Mouse (Mus musculus) thymus, postnatal 4 days (tissue): ENCODE data around the gene Foxk1.

Source experiments
- DNase-seq: peaks from one replicate; pipeline ENCODE4 v3.0.0; 2021

Gene Foxk1

DNA sequence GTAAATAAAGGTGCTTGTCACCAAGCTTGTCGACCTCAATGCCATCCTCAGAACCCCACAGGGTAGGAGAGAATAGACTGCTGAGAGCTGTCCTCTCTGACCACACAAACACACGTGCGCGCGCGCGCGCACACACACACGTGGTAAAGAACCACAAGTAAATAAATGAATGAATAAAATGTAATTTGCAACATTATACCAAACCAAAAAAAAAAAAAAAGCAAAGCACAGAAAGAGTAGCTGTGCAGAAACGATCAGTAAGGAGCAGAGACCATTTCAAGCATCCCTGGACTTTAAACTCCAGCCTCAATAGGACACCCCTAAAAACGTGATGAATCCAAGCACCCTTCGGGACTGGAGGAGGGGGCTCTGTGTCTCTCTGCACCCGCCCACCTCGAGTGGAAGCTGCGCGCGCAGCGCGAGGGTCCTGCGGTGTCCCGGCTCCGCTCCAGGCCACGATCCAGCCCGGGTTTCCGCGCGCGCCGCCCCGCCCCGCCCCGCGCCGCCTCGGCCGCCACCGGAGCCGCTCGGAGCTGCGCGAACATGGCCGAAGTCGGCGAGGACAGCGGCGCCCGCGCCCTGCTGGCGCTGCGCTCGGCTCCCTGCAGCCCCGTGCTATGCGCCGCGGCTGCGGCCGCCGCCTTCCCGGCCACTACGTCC lies at the start of gene Foxk1:
Gene Foxk1 (plus strand): TSS at position 517 of the 660 bp plus-strand sequence.
- DNase-seq = peak; percentile 99

DNA sequence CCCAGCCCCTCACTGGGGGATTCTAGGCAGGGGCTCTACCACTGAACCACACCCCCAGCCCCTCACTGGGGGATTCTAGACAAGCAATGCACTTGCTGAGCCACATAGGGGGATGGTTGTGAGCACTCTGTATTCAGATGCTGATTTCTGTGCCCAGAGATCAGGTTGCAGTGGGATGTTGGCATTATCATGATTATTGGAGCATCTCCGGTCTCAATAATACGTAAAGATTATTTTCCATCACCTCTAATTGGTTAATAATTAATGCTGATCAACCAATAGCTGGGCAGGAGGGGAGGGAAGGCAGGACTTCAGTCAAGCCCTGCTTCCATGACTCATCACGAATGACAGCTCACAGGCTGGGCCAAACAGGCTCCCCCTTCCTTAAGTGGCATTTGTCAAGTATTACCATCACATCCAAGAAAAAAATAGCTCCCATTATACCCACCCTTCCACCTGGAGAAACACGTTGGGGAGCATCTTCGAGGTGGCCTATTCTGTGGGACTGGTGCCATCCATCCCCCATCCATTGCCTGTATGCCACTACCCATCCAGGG lies 48.9 kb upstream of the Foxk1 start:
- DNase-seq = no peak

DNA sequence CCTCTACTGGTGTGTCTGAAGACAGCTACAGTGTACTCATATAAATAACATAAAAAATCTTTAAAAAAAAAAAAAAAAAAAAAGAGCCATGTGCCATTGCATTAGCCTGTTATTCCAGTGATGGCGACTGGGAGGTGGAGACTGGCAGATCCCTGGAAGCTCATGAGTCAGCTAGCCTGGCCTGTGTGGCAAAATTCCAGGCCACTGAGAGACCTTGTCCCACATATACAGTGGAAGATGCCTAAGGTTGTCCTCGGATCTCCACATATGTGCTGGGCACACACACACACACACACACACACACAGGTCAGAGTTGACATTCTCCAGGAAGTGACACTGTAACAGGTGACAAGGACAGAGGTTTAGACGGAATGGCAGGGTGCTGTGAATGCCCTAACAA lies 46.2 kb upstream of the Foxk1 start:
- no peak for DNase-seq

DNA sequence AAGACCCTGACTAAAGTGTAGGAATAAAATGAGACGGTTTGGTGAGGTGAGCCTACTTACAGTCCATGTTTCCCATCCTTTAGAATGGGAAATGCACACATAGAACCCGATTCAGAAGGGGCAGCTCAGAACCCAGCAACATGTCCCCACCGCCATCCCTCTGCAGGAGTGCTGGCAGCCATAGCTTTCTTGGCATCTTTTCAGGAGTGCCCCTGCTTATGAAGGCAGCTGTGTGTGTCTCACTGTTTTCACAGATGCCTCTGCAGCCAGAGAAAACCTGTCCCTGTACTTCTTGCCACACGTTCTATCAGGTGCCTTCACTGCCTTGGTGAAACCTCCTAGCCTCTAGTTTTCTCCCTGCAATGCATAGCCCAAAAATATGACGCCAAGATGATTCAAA lies 40.1 kb upstream of the Foxk1 start:
- DNase-seq = no peak

DNA sequence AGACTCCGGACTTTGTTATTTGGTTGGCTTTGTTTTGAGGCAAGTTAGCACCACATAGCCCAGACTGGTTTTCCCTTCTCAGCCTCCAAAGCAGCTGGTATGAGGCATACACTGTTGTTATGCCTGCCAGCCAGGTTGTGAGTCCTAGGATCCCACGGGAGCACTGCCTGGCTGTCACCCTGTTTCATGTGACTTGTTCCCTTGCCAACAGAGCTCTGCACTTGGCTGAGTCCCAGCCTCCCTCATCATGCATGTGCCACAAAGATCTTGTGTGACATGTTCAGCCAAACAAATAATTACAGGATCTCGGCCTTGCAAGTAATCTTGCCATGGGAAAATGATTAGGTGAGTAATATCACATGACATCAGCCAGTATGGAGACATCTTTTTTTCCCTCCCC lies 38.4 kb upstream of the Foxk1 start:
- DNase-seq = no peak

DNA sequence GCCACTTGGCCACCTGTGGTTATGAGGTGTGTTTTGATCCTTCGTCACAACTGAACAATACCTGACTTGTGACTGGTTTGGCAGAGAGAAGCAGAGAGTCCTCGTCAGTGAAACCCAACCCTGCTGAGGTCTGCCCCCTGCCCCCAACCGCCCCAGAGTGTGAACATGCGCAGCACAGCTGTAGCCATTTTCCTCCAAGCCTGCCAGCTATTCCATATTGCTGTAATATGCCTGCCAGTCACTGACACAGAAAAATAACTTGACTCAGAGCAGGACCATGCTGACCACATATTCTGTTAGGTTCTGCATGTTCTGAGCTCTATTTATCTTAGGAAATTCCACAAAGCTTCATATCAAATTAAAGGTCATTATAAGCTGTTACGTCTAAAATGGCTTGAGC lies 37.2 kb upstream of the Foxk1 start:
- DNase-seq = no peak

DNA sequence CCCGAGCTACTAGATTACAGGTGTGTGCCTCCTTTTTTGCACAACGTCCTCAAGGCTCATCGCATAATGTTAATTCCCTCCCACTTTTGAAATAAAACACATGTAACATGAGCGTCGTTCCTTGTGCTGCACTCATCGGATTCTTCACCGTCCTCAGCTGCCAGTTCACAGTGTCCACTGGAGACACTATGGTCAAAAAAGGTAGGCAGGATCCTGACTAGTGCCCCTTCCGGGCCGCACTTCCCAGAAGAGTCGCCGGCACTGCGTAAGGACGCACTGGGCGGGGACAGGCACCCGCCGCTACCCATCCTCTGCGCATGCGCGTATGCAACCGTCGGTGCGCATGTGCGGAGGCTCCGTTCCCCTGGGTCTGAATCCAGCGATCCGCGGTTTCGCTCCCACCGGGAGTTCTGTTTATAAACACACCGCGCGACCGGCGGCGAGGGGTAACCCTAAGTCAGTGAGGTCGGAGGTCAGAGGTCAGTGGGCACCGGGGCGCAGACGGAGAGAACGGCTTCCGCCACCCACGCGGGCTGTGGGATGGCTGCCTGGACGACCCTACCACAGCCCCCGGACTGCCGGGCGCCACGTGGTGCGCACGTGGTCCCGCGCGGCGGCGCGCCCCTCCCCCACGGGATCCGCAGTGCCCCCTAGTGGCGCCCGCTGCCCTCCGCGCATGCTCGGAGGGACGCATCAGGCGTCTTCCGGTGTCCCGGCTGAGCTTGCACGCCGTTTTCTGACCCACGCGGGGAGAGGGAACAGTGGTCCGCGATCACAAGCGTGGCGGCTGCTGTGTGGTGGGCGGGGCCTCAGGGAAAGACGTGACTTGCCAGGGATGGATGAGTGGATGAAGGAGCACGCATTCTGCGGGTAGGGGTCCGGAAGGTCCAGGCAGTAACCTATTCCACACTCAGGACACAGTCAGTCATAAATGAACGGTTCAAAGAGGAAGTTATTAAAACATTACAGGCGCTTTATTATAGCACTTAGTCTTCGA lies 33.9 kb upstream of the Foxk1 start:
- peak; percentile 99 for DNase-seq

DNA sequence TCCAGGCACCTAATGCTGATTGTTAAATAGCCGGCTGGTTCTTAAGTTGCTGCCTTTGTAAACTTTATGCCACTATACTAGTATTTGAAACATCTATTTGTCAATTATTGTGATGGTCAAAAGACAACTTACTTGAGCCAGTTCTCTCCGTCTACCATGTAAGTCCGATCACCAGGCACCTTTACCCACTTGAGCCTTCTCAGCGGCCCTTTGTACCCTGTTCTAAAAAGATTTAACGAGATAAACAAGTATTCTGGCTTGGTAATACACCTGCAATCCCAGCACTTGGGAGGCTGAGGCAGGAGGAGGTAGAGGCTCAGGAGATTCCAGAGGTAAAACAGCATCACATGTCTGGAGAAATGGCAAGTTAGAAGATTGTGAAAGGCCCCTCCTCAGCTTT lies 33.2 kb upstream of the Foxk1 start:
- no peak for DNase-seq

DNA sequence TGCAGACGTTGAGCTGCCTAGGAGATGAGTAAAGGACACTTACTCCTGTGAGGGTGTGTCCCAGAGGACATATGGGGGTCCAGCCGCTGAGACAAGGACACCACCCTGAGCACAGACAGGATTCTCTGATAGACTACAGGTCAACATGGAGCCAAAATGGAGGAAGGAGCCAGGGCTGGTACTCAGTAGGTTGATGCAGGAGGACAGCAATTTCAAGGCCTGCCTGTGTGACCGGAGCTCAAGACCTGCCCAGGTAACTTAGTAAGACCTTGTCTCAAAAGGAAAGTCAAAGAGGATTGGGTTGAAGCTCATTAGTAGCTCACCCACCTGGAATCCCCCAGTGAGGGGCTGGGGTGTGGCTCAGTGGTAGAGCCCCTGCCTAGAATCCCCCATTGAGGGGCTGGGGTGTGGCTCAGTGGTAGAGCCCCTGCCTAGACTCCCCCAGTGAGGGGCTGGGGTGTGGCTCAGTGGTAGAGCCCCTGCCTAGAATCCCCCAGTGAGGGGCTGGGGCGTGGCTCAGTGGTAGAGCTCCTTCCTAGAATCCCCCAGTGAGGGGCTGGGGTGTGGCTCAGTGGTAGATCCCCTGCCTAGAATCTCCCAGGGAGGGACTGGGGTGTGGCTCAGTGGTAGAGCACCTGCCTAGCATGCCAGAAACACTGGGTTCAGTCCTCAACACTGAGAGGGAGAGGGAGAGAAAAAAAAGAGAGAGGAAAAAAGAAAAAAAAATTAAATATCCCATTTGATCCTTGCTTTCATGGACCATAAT lies 30.7 kb upstream of the Foxk1 start:
- no peak for DNase-seq

DNA sequence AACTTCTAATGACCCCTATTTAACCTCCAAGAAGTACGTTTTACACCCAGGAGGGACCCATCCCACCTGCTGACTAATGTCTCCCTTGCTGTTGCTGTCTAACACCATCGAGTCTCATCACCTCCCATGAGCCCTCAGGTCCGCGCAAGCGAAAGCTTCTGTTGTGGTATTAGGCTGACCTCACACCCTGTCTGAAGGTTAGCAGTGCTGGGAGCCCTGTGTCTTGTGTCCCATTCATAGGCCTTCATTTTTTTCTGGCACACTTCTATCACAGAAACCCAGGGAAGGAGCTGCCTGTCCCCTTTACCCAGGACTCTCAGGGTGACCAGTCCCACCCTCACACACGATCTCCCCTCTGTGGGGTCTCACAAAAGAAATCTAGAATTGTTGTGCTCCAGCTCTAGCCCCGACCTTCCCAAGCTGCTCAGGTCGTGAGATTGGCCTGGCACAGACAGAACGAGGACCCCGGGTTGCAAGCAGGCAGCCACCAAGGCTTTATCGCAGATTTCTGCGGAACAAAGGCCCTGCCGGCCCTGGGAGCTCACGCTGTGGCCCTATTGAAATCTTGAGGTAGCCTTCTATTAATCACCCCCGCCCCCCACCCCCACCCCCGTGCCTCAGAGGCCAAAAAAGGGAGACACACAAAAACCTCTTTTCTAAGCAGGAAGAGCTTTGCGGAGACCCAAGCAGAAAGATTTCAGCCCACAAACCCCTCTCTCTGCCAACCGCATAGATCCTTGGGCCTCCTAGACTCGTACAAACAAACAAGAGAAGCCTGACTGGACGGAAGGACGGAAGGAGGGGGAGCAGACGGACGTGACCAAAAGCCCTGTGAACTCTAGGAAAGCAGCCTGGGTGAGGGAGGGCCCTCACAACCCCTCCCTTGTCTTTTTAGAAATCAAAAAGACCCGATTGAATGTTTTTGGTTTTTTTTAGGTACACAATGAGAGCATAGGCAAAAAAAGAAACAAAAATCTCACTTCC lies 29.8 kb upstream of the Foxk1 start:
- peak; percentile 28 for DNase-seq

DNA sequence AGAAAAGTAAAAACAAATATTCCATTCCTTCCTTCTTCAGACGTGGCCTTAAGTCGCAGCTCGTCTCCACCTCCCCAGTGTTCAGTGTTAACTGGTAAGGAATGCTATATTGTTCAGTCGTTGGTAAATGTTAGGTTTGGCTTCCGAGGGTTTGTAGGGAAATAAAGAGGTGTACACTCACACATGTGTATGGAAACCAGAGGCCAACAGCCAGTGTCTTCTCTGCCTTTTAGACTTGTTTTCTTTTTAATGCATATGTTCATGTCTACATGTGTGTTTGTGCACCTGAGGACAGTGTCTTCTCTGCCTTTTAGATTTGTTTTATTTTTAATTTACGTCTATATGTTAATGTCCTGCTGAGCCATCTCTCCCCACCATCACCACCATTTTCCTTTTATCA lies 29.1 kb upstream of the Foxk1 start:
- no peak for DNase-seq

DNA sequence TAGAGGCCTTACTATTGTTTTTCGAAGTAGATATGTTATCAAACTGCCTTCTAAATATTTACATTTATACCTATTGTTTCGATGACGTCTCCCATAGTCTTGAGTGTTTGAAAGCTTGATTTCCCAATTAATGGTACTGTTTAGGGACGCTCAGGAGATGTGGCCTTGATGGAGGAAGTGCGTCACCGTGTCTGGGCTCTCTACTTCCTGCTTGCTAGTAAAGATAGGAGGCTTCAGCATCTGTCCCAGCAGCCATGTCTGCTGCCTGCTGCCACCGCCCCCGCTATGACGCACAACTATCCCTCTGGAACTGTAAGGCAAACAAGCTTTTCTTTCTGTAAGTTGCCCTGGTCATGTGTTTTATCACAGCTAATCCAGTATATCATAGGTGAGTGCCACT lies 27.0 kb upstream of the Foxk1 start:
- DNase-seq = no peak

DNA sequence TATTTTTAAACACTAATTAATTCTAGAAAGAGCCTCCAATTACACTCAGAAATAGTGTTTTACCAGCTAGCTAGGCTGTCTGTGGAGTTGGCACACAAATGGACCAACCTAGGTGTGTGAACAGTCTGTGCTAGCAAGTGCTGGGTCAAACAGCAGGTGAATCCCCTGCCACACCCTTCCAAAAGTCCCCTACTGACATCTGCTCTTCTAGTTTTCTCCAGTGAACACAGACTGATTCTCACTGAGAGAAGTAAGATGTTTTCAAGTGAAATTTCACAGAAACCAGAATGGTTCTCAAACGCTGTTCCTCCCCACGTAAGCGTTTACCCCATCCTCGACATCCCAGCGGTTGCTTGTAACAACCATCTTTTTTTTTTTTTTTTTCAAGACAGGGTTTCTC lies 25.7 kb upstream of the Foxk1 start:
- no peak for DNase-seq

DNA sequence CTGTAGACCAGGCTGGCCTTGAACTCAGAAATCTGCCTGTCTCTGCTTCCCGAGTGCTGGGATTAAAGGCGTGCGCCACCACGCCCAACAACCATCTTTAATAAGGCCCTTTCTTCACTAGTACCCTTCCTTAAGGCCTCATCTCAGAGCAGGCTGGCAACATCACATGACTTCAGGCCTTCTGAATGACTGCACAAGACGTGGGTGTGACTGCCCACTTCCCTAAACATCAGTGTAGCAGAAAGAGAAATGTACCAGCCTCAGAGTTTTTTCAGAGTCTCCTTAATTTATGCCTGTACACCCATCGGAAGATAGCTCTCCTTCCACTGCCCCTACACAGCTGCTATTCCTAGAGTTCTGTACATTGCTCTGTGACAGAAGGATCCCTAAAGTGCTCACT lies 25.2 kb upstream of the Foxk1 start:
- DNase-seq = no peak

DNA sequence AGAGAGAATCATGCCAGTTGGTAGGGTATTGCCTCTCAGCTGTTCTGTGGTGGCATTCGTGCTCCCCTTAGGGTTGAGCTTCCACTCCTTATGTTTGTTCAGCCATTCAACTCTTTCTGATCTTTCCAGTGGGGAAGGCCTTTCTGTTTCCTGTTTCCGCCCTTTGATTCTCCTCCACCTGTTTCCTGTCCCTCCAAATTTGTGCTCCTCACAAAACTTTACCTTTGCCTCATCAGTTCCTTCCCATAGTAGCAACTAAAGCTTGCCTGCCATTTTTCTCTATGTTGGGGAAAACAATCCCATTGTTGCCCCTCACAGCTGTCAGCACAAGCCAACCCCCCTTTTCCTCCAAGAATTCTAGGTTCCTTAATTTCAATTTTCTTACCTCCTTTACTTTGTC lies 23.2 kb upstream of the Foxk1 start:
- no peak for DNase-seq

DNA sequence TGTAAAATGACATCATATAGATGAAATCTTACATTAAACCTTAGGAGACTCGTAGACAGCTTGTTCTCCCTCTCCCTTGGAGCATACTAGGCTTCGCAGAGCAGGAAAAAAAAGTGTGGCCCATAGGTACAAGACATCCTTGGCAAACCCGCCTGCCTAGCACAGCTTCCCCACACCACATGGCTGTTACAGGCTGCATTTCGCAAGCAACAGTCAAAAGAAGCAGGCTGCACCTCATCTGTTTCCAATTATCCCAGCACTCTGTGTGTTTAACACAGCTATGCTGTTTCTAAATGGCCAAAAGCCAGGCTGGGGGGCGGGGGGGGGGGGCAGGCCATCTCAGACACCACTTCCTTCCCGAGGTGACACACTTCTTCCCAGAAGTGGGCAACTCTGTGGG lies 20.8 kb upstream of the Foxk1 start:
- DNase-seq = no peak

DNA sequence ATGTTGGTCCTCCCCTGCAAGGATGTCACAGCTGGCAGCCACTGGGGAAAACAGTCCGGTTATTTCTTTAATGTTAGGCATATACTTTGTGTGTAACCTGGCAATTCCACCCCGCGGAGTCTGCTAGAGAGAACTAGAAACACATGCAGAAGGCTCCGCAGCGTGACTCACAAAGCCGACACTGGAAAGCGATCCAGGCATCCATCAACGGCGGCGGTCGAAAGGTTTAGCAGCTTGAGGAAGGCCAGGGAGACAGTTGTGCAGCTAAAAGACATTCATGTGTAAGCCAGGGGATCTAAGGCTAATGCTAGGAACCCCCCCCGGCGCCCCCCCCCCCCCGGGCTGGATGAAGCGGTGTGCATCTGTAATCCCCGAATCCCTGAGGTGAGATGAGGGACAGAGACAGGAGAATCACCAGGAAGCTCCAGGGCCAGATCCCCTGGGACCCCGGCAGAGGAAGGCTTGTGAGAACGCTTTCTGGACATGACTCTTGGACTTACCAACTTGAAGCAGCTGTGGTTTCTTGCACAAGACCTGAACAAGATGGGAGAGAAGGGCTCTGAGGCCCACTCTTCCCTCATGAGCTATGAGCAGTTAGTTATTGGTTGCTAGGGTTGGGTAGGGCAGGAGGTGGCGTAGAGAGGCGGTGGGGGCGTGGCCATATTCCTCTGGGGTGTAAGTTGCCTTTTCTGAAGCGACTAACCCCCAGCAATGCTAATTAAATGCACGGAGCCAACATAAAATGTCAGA lies 16.2 kb upstream of the Foxk1 start:
- no peak for DNase-seq

DNA sequence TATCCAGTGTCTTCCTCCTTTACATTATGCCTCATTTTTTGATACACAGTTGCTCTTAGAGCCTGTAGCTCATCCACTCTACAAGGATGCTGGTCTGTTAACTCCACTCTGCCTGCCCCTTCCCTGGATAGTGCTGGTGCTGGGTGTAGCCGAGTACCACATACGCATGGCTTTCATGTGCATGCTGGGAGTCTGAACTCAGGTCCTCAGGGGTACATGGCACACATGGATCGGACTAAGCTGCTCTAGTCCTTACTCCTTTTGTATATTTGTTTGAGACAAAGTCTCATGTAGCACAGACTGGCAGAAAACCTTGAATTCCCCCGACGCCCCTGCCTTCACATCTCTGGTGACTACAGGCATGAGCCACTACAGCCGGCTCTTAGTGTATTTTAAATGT lies 15.0 kb upstream of the Foxk1 start:
- no peak for DNase-seq

DNA sequence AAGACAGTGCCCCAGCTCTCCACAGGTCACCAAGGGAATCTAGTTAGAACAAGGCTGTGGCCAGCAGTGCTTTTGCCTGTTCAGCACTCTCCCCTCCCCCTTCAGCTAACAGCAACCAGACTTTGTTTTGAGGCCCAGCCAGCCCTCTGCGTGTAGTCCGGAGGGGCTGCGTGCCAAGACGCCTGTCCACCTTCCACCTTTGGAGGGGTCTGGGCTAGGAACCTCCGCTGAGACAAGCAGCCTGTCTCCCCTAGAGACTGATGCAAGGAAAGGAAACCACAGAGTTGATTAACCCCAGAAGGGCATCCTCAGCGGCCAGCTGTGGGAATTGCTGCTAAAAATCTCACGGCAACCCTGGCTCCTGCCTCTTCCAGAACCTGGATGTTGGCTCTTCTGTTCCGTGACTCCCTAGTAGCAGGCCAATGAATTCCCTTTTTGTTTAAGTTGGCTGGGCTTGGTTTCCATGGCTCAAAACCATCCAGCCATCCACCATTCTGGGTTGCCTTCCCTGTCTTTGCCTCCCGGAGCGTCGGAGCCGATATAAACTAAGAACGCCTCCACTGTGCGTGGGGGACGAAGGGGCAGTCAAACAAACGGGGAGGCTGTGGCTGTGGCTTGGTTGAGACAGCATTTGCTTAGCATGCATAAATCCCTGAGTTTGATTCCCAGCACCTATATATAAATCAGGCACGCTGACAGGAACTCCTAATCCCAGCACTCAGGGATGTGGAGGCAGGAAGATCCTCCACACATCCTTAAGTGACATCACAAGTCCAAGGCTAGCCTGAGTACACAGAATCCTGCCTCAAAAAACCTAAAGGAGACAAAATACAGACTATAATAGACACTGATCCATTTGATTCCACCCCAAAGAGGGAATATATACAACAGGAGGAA lies 14.3 kb upstream of the Foxk1 start:
- no peak for DNase-seq

DNA sequence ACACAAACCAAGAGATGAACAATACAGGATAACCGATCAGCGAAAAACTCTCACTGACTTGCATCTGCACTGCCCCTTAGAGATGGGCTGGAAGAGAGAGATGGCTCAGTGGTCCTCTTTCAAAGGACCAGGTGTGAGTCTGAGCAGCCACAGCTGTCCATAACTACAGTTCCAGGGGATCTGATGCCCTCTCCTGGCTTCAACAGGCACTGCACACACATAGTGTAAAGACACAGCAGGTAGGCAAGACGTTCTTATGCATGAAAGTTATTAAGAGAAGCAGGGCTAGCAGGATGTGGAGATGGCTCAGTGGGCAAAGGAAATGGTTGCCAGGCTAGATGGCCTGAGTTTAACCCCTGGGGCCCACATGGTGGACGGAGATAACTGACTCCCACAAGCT lies 13.6 kb upstream of the Foxk1 start:
- peak; percentile 53 for DNase-seq
